Mouse (Mus musculus) midbrain, embryonic 10.5 days (tissue): ENCODE results near the gene Dnlz. TPM values are rescaled to one million over a fixed set of nuclear protein-coding genes. Genes with fewer than 3 reads are reported as not detected.

Experiments
- DNase-seq: peaks from one replicate; pipeline ENCODE4 v3.0.0-alpha.2; 2017; ENCODE audit warnings: low spot score
- H3K27ac ChIP-seq: fragments of 300-500 bp; sonication (generic); replicated peaks from 2 replicates; pipeline ENCODE4 v1.5.1; 2016; ENCODE audit warnings: mild to moderate bottlenecking
- H3K27me3 ChIP-seq: fragments of 300-500 bp; sonication (generic); 2 replicates; pipeline ENCODE4 v1.6.1; 2016; ENCODE audit warnings: low read depth, mild to moderate bottlenecking; ENCODE audit not compliant: poor library complexity, severe bottlenecking
- H3K36me3 ChIP-seq: fragments of 300-500 bp; sonication (generic); 2 replicates; pipeline ENCODE4 v1.6.1; 2016; ENCODE audit warnings: mild to moderate bottlenecking, moderate library complexity
- H3K4me1 ChIP-seq: fragments of 300-500 bp; sonication (generic); 2 replicates; pipeline ENCODE4 v1.6.1; 2016
- H3K4me3 ChIP-seq: fragments of 300-500 bp; sonication (generic); 2 replicates; pipeline ENCODE4 v1.5.1; 2016; ENCODE audit warnings: mild to moderate bottlenecking, moderate library complexity
- H3K9me3 ChIP-seq: fragments of 300-500 bp; sonication (generic); replicated peaks from 2 replicates; pipeline ENCODE4 v1.6.1; 2016; ENCODE audit warnings: mild to moderate bottlenecking
- WGBS: fragments of 180-500 bp; shearing (Covaris S2); methylation state at CpG from one replicate; pipeline ENCODE4 v1.1.7; 2016; 5-methylcytosine and 5-hydroxymethylcytosine counted together
- polyA plus RNA-seq: library from polyadenylated mRNA; unstranded; fragments of >200 nt; fragmentation: Nextera tagmentation; extraction: Ambion mirVana; gene quantifications from 2 replicates; pipeline ENCODE4 v1.2.1, GENCODE M21; 2016

Dnlz gene
- polyA plus RNA-seq, 1 experiment from 2014 or later = 35.1 TPM

- Histone ChIP-seq H3K36me3 (peaks cover 94% of the 10 kb centered on the region), H3K4me3 (no peak overlapping the region), H3K9me3 (no peaks in the 10 kb centered on the region), H3K27ac (no peak overlapping the region), H3K27me3 (no peaks in the 10 kb centered on the region), H3K4me1 (0 out of 2 replicates have a peak, but pooled peaks cover 4% of the 10 kb centered on the region)
- DNase-seq = no peak
- WGBS = 93% methylated on average over 4 of the region's 4 CpGs
Measured at GRCm38 (mm10) chr2:26327852-26328251, 24.1 kb downstream of the Dnlz start.

GRCm38 (mm10) chr2:26325386-26326181 lies 26.3 kb downstream of the Dnlz start:
- H3K36me3 ChIP-seq = peaks cover 92% of the 10 kb centered on the region
- no peaks in the 10 kb centered on the region for H3K9me3 ChIP-seq
- H3K4me3 ChIP-seq = no peak overlapping the region
- H3K27me3 ChIP-seq = no peaks in the 10 kb centered on the region
- H3K27ac ChIP-seq = no peak overlapping the region
- 70% methylated on average over 15 of the region's 15 CpGs for WGBS
- DNase-seq = peak; percentile 69
- 0 out of 2 replicates have a peak, but pooled peaks cover 8% of the 10 kb centered on the region for H3K4me1 ChIP-seq

- Histone ChIP-seq H3K9me3 (no peaks in the 10 kb centered on the region), H3K4me3 (no peak overlapping the region), H3K36me3 (peaks cover 92% of the 10 kb centered on the region), H3K4me1 (peaks cover 8% of the 10 kb centered on the region), H3K27me3 (no peaks in the 10 kb centered on the region), H3K27ac (no peak overlapping the region)
- WGBS = 89% methylated on average over 2 of the region's 2 CpGs
- no peak for DNase-seq
Measured at GRCm38 (mm10) chr2:26324917-26325316, 27.0 kb downstream of the Dnlz start.

GRCm38 (mm10) chr2:26323589-26324325 lies 28.2 kb downstream of the Dnlz start:
- Histone ChIP-seq H3K4me3 (no peak overlapping the region), H3K27ac (no peak overlapping the region), H3K4me1 (peaks cover 19% of the 10 kb centered on the region), H3K36me3 (peaks cover 94% of the 10 kb centered on the region), H3K27me3 (no peaks in the 10 kb centered on the region), H3K9me3 (no peaks in the 10 kb centered on the region)
- 93% methylated on average over 13 of the region's 13 CpGs for WGBS
- no peak for DNase-seq

- peaks cover 75% of the 10 kb centered on the region for H3K36me3 ChIP-seq
Measured at GRCm38 (mm10) chr2:26320245-26321185, 31.4 kb downstream of the Dnlz start.

GRCm38 (mm10) chr2:26319519-26320244 lies 32.2 kb downstream of the Dnlz start:
- H3K4me1 ChIP-seq = peaks cover 59% of the 10 kb centered on the region
- H3K4me3 ChIP-seq = no peak overlapping the region
- no peak for DNase-seq
- H3K9me3 ChIP-seq = no peaks in the 10 kb centered on the region
- WGBS = 87% methylated on average over 13 of the region's 13 CpGs
- no peaks in the 10 kb centered on the region for H3K27me3 ChIP-seq
- H3K36me3 ChIP-seq = peaks cover 67% of the 10 kb centered on the region
- H3K27ac ChIP-seq = no peak overlapping the region

More at GRCm38 (mm10) chr2:26320245-26321185, 31.4 kb downstream of the Dnlz start:
- Histone ChIP-seq H3K9me3 (no peaks in the 10 kb centered on the region), H3K27ac (peak overlapping the region; percentile 23; the same call in 1 of the 2 replicates), H3K4me3 (no peak overlapping the region), H3K4me1 (peaks cover 50% of the 10 kb centered on the region), H3K27me3 (no peaks in the 10 kb centered on the region)
- DNase-seq = no peak
- WGBS = 94% methylated on average over 14 of the region's 14 CpGs

- Histone ChIP-seq H3K9me3 (no peaks in the 10 kb centered on the region), H3K4me1 (peaks cover 64% of the 10 kb centered on the region), H3K36me3 (peaks cover 61% of the 10 kb centered on the region), H3K27me3 (no peaks in the 10 kb centered on the region), H3K27ac (0 out of 2 replicates have a peak overlapping the region, but pooled peaks have one; percentile 9), H3K4me3 (0 out of 2 replicates have a peak overlapping the region, but pooled peaks have one; percentile 14)
- 93% methylated on average over 9 of the region's 9 CpGs for WGBS
- DNase-seq = no peak
Measured at GRCm38 (mm10) chr2:26319109-26319508, 32.8 kb downstream of the Dnlz start.

- Histone ChIP-seq H3K9me3 (no peaks in the 10 kb centered on the region), H3K4me3 (peak overlapping the region; percentile 93; the same call in 1 of the 2 replicates), H3K4me1 (peaks cover 66% of the 10 kb centered on the region), H3K27me3 (no peaks in the 10 kb centered on the region), H3K36me3 (peaks cover 51% of the 10 kb centered on the region), H3K27ac (peak overlapping the region; percentile 42; the same call in 1 of the 2 replicates)
- WGBS = 88% methylated on average over 3 of the region's 3 CpGs
- no peak for DNase-seq
Measured at GRCm38 (mm10) chr2:26317991-26318672, 33.8 kb downstream of the Dnlz start.

GRCm38 (mm10) chr2:26317371-26317770 lies 34.5 kb downstream of the Dnlz start:
- Histone ChIP-seq H3K36me3 (peaks cover 44% of the 10 kb centered on the region), H3K27me3 (no peaks in the 10 kb centered on the region), H3K4me1 (peaks cover 71% of the 10 kb centered on the region), H3K4me3 (peak overlapping the region; percentile 93), H3K9me3 (no peaks in the 10 kb centered on the region), H3K27ac (peak overlapping the region; percentile 98; the same call in 1 of the 2 replicates)
- no peak for DNase-seq
- 78% methylated on average over 3 of the region's 3 CpGs for WGBS

GRCm38 (mm10) chr2:26316576-26317246 lies 35.2 kb downstream of the Dnlz start:
- Histone ChIP-seq H3K4me3 (peak overlapping the region; percentile 93), H3K9me3 (no peaks in the 10 kb centered on the region), H3K27me3 (no peaks in the 10 kb centered on the region), H3K4me1 (peaks cover 72% of the 10 kb centered on the region), H3K36me3 (peaks cover 37% of the 10 kb centered on the region), H3K27ac (peak overlapping the region; percentile 98)
- no peak for DNase-seq
- 78% methylated on average over 9 of the region's 9 CpGs for WGBS

GRCm38 (mm10) chr2:26315925-26316311 lies 36.0 kb downstream of the Dnlz start:
- H3K4me1 ChIP-seq = peaks cover 73% of the 10 kb centered on the region
- DNase-seq = no peak
- peak overlapping the region; percentile 98 for H3K27ac ChIP-seq
- H3K27me3 ChIP-seq = no peaks in the 10 kb centered on the region
- WGBS = 2% methylated on average over 11 of the region's 11 CpGs
- peaks cover 31% of the 10 kb centered on the region for H3K36me3 ChIP-seq
- peak overlapping the region; percentile 93 for H3K4me3 ChIP-seq
- H3K9me3 ChIP-seq = no peaks in the 10 kb centered on the region
